Mouse (Mus musculus) G1E (cell line): ENCODE data around the gene Isyna1.

Experiments used
- CTCF ChIP-seq: IDR thresholded peaks from 2 replicates; pipeline ENCODE4 v1.5.1; 2012; ENCODE audit warnings: low read depth, low read length, inconsistent platforms, mixed read lengths
- GATA1 ChIP-seq: IDR thresholded peaks from 2 replicates; pipeline ENCODE4 v1.6.1; 2012; ENCODE audit warnings: borderline replicate concordance, low read length, inconsistent platforms, mixed read lengths
- TAL1 ChIP-seq: conservative IDR thresholded peaks from 2 replicates; pipeline ENCODE4 v1.6.1; 2012; ENCODE audit warnings: low read depth, low read length, inconsistent platforms, mixed read lengths

DNA sequence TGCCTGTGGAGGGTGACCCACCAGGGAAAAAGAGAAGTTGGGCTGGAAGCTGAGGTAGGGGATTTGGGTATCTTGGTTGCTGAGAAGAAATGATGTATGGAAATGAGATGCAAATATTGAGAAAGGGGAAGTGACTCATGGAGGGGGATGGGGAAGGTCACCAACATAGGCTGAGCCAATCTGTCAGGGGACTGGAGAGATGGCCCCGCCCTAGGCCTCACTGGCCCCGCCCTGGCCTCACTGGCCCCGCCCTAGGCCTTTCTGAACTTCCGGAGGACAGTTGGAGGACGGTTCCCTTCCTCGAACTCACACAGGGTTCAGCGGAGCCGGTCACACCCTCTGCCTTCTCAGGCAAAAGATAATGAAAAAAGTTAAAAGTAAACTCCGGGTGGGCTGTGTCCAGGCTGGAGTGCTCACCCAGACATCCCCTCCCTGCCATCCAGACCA is 24.7 kb downstream of the Isyna1 start:
- TF ChIP-seq CTCF (no peak), TAL1 (no peak), GATA1 (no peak)
